Mouse (Mus musculus) hindbrain, embryonic 16.5 days (tissue): ENCODE data around the gene Vcam1. TPM values are rescaled to one million over a fixed set of nuclear protein-coding genes. Genes with fewer than 3 reads are reported as not detected.
A peak's percentile ranks its signal among the peaks of the same experiment; 100 is the strongest.

Source experiments
- ATAC-seq: fragments of 200-750 bp; cut with Nextera tagmentation; 2 replicates; pipeline ENCODE4 v1.8.0; 2017; ENCODE audit warnings: moderate TSS enrichment, moderate library complexity
- H3K27ac ChIP-seq: fragments of 300-500 bp; sonication (generic); 2 replicates; pipeline ENCODE4 v1.5.1; 2014; ENCODE audit warnings: low read depth, mild to moderate bottlenecking, control low read depth, low read length, moderate library complexity
- H3K27me3 ChIP-seq: fragments of 300-500 bp; sonication (generic); replicated peaks from 2 replicates; pipeline ENCODE4 v1.6.1; 2014; ENCODE audit warnings: low read length; ENCODE audit not compliant: control insufficient read depth, insufficient read depth
- H3K36me3 ChIP-seq: fragments of 300-500 bp; sonication (generic); 2 replicates; pipeline ENCODE4 v1.6.1; 2014; ENCODE audit warnings: mild to moderate bottlenecking, low read length, moderate library complexity, mixed read lengths; ENCODE audit not compliant: control insufficient read depth, insufficient read depth
- H3K4me1 ChIP-seq: fragments of 300-500 bp; sonication (generic); 2 replicates; pipeline ENCODE4 v1.6.1; 2014; ENCODE audit warnings: low read depth, low read length; ENCODE audit not compliant: control insufficient read depth, insufficient read depth
- H3K4me2 ChIP-seq: fragments of 300-500 bp; sonication (generic); 2 replicates; pipeline ENCODE4 v1.6.1; 2014; ENCODE audit warnings: mild to moderate bottlenecking, low read length, control low read depth, moderate library complexity
- H3K4me3 ChIP-seq: fragments of 300-500 bp; sonication (generic); 2 replicates; pipeline ENCODE4 v1.5.1; 2014; ENCODE audit warnings: mild to moderate bottlenecking, low read length, control low read depth, moderate library complexity
- H3K9ac ChIP-seq: fragments of 300-500 bp; sonication (generic); 2 replicates; pipeline ENCODE4 v1.6.1; 2014; ENCODE audit warnings: low read depth, mild to moderate bottlenecking, control low read depth, low read length, moderate library complexity
- H3K9me3 ChIP-seq: fragments of 300-500 bp; sonication (generic); 2 replicates; pipeline ENCODE4 v1.6.1; 2014; ENCODE audit warnings: mild to moderate bottlenecking, low read length, moderate library complexity; ENCODE audit not compliant: control insufficient read depth
- WGBS: fragments of 180-500 bp; shearing (Covaris S2); extraction: QIAGEN DNeasy Blood & Tissue Kit; methylation state at CpG from one replicate; pipeline ENCODE4 v1.1.7; 2014; 5-methylcytosine and 5-hydroxymethylcytosine counted together
- polyA plus RNA-seq: library from polyadenylated mRNA; unstranded; fragments of >200 nt; fragmentation: Nextera tagmentation; extraction: Ambion mirVana; gene quantifications from 2 replicates; pipeline ENCODE4 v1.2.1, GENCODE M21; 2015

Vcam1 gene
- polyA plus RNA-seq, 1 experiment from 2014 or later = 42.0 TPM

- Histone ChIP-seq H3K4me3 (no peak overlapping the region), H3K27me3 (no peaks in the 10 kb centered on the region), H3K36me3 (no peaks in the 10 kb centered on the region), H3K4me2 (no peak overlapping the region), H3K27ac (no peak overlapping the region), H3K9ac (no peak overlapping the region), H3K4me1 (no peaks in the 10 kb centered on the region), H3K9me3 (no peaks in the 10 kb centered on the region)
- no peak for ATAC-seq
- WGBS = 48% methylated on average over 4 of the region's 4 CpGs
Observed at GRCm38 (mm10) chr3:116129841-116130595, 530 bp upstream of the Vcam1 start.

- WGBS = 37% methylated on average over 18 of the region's 18 CpGs
- ATAC-seq = peak; percentile 41; the same call in 1 of the 2 replicates
- peak overlapping the region; percentile 49 for H3K4me2 ChIP-seq
- H3K27ac ChIP-seq = peak overlapping the region; percentile 31; the same call in 1 of the 2 replicates
- H3K4me3 ChIP-seq = peak overlapping the region; percentile 33
- H3K9me3 ChIP-seq = no peaks in the 10 kb centered on the region
- H3K9ac ChIP-seq = peak overlapping the region; percentile 25
- H3K36me3 ChIP-seq = no peaks in the 10 kb centered on the region
- no peaks in the 10 kb centered on the region for H3K27me3 ChIP-seq
- no peaks in the 10 kb centered on the region for H3K4me1 ChIP-seq
Observed at GRCm38 (mm10) chr3:116128311-116129204, 930 bp downstream of the Vcam1 start.

- 43% methylated on average over 3 of the region's 3 CpGs for WGBS
- Histone ChIP-seq H3K4me2 (peak overlapping the region; percentile 49), H3K9me3 (no peaks in the 10 kb centered on the region), H3K27ac (no peak overlapping the region), H3K27me3 (no peaks in the 10 kb centered on the region), H3K4me1 (no peaks in the 10 kb centered on the region), H3K9ac (no peak overlapping the region), H3K36me3 (no peaks in the 10 kb centered on the region), H3K4me3 (peak overlapping the region; percentile 33)
- no peak for ATAC-seq
Observed at GRCm38 (mm10) chr3:116127836-116128235, 1.7 kb downstream of the Vcam1 start.

DNA sequence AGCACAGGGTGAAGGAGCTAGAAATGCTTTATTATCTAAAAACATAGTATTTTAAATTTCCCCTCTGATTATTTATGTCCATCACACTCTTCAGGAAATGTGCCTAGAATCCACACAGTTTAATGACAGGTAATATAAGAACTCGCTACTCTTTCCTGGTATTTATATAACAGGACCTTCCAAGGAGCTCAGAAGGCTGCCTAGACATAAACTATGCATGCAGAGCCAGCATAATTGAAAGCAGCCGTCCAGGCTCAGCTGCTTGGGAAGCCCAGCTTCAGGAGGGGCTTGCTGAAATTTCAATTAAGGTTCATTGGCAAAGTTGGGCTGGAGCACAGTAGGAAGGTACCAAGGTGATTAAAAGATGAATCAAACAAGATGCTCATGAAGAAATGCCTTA is 2.2 kb downstream of the Vcam1 start:
- H3K4me2 ChIP-seq = peak overlapping the region; percentile 40
- no peak overlapping the region for H3K27ac ChIP-seq
- H3K36me3 ChIP-seq = no peaks in the 10 kb centered on the region
- H3K4me3 ChIP-seq = no peak overlapping the region; the same call in 1 of the 2 replicates
- no peak for ATAC-seq
- WGBS = 28% methylated on average over 2 of the region's 2 CpGs
- H3K9ac ChIP-seq = no peak overlapping the region
- H3K4me1 ChIP-seq = no peaks in the 10 kb centered on the region
- H3K9me3 ChIP-seq = no peaks in the 10 kb centered on the region
- H3K27me3 ChIP-seq = no peaks in the 10 kb centered on the region

DNA sequence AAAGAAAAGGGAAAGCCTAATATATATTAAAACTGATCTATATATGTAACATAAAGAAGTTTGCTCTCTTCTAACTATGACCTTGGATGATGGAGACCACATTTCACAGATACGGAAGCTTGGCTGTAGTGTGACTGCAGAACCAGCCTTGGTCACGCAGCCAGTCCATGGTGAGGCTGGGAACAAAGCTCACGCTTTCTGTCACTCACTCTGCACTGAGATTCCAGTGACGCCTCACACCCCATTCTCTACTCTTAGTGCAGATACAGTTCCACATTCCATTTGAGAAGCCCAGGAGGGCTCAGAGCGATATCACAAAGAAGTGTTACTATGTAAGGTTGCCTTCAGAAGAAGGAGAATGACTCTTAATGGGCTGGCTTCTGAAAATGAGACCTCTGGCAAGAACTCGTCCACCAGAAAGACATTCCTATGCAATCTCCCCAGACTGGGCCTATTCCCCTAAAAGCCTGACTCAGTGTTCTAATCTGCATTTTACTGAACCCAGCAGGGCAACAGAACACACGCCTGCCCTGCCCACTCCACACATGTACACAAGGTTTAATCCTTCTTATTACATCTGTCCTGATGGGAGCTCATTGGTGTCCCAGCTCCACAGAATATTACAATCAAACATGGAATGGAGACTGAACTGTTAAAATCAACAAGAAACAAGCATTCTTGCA is 2.8 kb downstream of the Vcam1 start:
- Histone ChIP-seq H3K27me3 (no peaks in the 10 kb centered on the region), H3K9me3 (no peaks in the 10 kb centered on the region), H3K36me3 (no peaks in the 10 kb centered on the region), H3K4me1 (no peaks in the 10 kb centered on the region), H3K9ac (no peak overlapping the region), H3K4me2 (peak overlapping the region; percentile 40), H3K4me3 (peak overlapping the region; percentile 20), H3K27ac (no peak overlapping the region)
- peak; percentile 52; the same call in 1 of the 2 replicates for ATAC-seq
- 32% methylated on average over 7 of the region's 7 CpGs for WGBS

DNA sequence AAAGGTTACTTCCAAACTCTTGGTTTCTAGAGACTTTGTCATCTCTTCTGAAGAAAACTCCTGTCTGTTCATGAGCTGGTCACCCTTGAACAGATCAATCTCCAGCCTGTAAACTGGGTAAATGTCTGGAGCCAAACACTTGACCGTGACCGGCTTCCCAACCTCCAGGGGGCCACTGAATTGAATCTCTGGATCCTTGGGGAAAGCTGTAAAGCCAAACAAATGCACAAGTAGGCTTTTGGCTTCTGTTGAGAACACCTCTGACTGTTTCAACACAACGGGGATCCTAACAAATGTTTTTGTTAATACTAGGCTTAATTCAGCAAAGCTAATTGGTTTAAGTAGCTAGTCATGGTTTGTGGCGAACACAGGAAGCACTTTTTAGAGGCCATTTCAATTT is 3.4 kb downstream of the Vcam1 start:
- Histone ChIP-seq H3K9me3 (no peaks in the 10 kb centered on the region), H3K9ac (no peak overlapping the region), H3K4me1 (no peaks in the 10 kb centered on the region), H3K4me2 (peak overlapping the region; percentile 40), H3K27ac (no peak overlapping the region), H3K27me3 (no peaks in the 10 kb centered on the region), H3K4me3 (peak overlapping the region; percentile 14), H3K36me3 (no peaks in the 10 kb centered on the region)
- ATAC-seq = no peak; the same call in 1 of the 2 replicates
- 18% methylated on average over 4 of the region's 4 CpGs for WGBS

DNA sequence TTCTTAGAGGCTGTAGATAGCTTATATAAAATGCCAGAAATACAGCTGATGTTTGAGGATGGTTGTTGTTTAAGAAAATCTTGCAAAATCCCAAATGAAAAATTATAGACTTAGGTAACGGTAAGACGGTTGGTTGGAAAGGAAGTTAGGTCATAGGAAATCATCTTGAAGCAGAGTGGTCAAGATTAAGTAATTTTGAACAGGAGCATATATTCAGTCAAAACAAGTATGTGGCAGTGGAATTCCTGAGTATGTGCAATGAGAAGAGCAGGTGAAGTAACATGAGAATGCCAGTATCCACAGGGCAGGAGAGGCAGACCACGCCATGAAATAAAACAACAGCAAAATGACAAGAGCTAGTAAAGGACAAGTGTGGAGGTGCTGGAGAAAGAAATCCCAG is 5.7 kb downstream of the Vcam1 start:
- Histone ChIP-seq H3K4me1 (no peaks in the 10 kb centered on the region), H3K4me3 (no peak overlapping the region), H3K4me2 (no peak overlapping the region), H3K27ac (no peak overlapping the region), H3K27me3 (no peaks in the 10 kb centered on the region), H3K9ac (no peak overlapping the region), H3K36me3 (no peaks in the 10 kb centered on the region), H3K9me3 (no peaks in the 10 kb centered on the region)
- ATAC-seq = no peak
- WGBS = 97% methylated on average over 3 of the region's 3 CpGs

DNA sequence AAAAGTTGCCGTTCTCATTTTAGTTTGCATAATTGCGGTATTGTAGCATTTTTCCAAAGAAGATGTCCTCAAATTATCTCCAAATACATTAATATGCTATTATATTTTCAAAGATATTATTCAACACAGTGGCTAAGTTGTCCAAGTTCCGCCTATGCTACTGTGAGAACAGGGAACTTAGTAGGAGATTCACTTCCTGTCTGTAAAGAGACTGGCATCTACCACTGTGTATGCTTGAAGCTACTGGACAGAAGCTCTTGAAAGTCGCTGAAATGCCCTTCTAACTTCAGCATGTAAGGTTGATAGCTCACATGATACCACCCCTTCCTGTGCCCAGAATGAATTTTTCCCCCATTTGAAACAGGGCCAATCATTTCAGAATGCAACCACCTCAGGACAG is 6.8 kb downstream of the Vcam1 start:
- 86% methylated on average over 4 of the region's 4 CpGs for WGBS
- H3K9ac ChIP-seq = no peak overlapping the region
- no peaks in the 10 kb centered on the region for H3K27me3 ChIP-seq
- H3K4me3 ChIP-seq = no peak overlapping the region
- H3K36me3 ChIP-seq = no peaks in the 10 kb centered on the region
- H3K4me1 ChIP-seq = no peaks in the 10 kb centered on the region
- no peak overlapping the region for H3K27ac ChIP-seq
- no peak overlapping the region for H3K4me2 ChIP-seq
- ATAC-seq = no peak
- no peaks in the 10 kb centered on the region for H3K9me3 ChIP-seq

GRCm38 (mm10) chr3:116121026-116121425 is 8.5 kb downstream of the Vcam1 start:
- WGBS = 93% methylated on average over 3 of the region's 3 CpGs
- ATAC-seq = no peak
- Histone ChIP-seq H3K9me3 (no peaks in the 10 kb centered on the region), H3K27ac (no peak overlapping the region), H3K4me3 (no peak overlapping the region), H3K36me3 (no peaks in the 10 kb centered on the region), H3K4me2 (no peak overlapping the region), H3K27me3 (no peaks in the 10 kb centered on the region), H3K4me1 (no peaks in the 10 kb centered on the region), H3K9ac (no peak overlapping the region)
